Mouse (Mus musculus) right cerebral cortex, postnatal 36 days (tissue): ENCODE measurements at regions not wholly inside any gene's neighbourhood (a gene's known extent, or its start where the extent isn't known, plus 50 kb on each side); places are given as distances from the start of the nearest gene placed in this dataset.
"Not testable (repeated sequence)": the region's sequence is repeated elsewhere in the genome, so short reads cannot be mapped to it uniquely, and the experiment has no call there.

Experiments used
- DNase-seq, 2 experiments: peaks; one replicate each; pipeline ENCODE4 v3.0.0; 2022; ENCODE audit warnings: low spot score in 2 of 2, mixed read lengths in 1 of 2

- DNase-seq: no peak
These were observed 320.5 kb downstream of the Tm4sf1 start for GRCm38 (mm10) chr3:56981305-56981660.

- no peak for DNase-seq
These were observed 321.0 kb downstream of the Tm4sf1 start for GRCm38 (mm10) chr3:56980593-56981304.

- peak in 1 of 2 experiments; percentile 11 for DNase-seq
These were observed 335.8 kb downstream of the Tm4sf1 start for GRCm38 (mm10) chr3:56966008-56966407.

- DNase-seq: no peak
These were observed 336.3 kb downstream of the Tm4sf1 start for GRCm38 (mm10) chr3:56965444-56965843.

- no peak for DNase-seq
These were observed 337.6 kb downstream of the Tm4sf1 start for GRCm38 (mm10) chr3:56964156-56964555.

GRCm38 (mm10) chr3:56963251-56963650 lies 338.5 kb downstream of the Tm4sf1 start:
- peak; percentile 6 to 9 for DNase-seq

GRCm38 (mm10) chr3:56962248-56963013 lies 339.4 kb downstream of the Tm4sf1 start:
- DNase-seq: peak; percentile 80 to 86

- no peak for DNase-seq
These were observed 344.8 kb downstream of the Tm4sf1 start for GRCm38 (mm10) chr3:56956978-56957377.

GRCm38 (mm10) chr3:56955799-56956121 lies 346.0 kb downstream of the Tm4sf1 start:
- no peak for DNase-seq

- DNase-seq: no peak
These were observed 346.5 kb downstream of the Tm4sf1 start for GRCm38 (mm10) chr3:56955098-56955798.

GRCm38 (mm10) chr3:56942557-56942956 lies 359.2 kb downstream of the Tm4sf1 start:
- DNase-seq: not testable (repeated sequence)

GRCm38 (mm10) chr3:56928940-56929339 lies 372.8 kb downstream of the Tm4sf1 start:
- not testable (repeated sequence) for DNase-seq

- DNase-seq: no peak
These were observed 403.3 kb downstream of the Tm4sf1 start for GRCm38 (mm10) chr3:56898491-56898890.

- no peak for DNase-seq
These were observed 424.7 kb downstream of the Tm4sf1 start for GRCm38 (mm10) chr3:56877062-56877461.

GRCm38 (mm10) chr3:56863591-56863990 lies 438.2 kb downstream of the Tm4sf1 start:
- DNase-seq: no peak

GRCm38 (mm10) chr3:56859841-56860240 lies 441.9 kb downstream of the Tm4sf1 start:
- DNase-seq: no peak

GRCm38 (mm10) chr3:56845462-56845770 lies 456.4 kb downstream of the Tm4sf1 start:
- no peak for DNase-seq

- DNase-seq: no peak
These were observed 456.9 kb downstream of the Tm4sf1 start for GRCm38 (mm10) chr3:56844681-56845461.

- no peak for DNase-seq
These were observed 464.6 kb downstream of the Tm4sf1 start for GRCm38 (mm10) chr3:56837176-56837575.

GRCm38 (mm10) chr3:56830315-56831097 lies 471.3 kb downstream of the Tm4sf1 start:
- no peak for DNase-seq

- no peak for DNase-seq
These were observed 477.6 kb downstream of the Tm4sf1 start for GRCm38 (mm10) chr3:56824157-56824556.
